Mouse (Mus musculus): Measurements from ENCODE around the gene Gm8138. TPM values are rescaled to one million over a fixed set of nuclear protein-coding genes. Genes with fewer than 3 reads are reported as not detected.
"Not testable (repeated sequence)": the region's sequence is repeated elsewhere in the genome, so short reads cannot be mapped to it uniquely, and the experiment has no call there.

The Gm8138 gene
- total RNA-seq (2022), result not detected

- DNase-seq (ENCODE audit: low spot score in 2 of 2), result not testable (repeated sequence)
Measured at GRCm38 (mm10) chr14:43416250-43416649, at the start of gene Gm8138. TSS of gene Gm8138 (minus strand) at chr14:43416350.

DNA sequence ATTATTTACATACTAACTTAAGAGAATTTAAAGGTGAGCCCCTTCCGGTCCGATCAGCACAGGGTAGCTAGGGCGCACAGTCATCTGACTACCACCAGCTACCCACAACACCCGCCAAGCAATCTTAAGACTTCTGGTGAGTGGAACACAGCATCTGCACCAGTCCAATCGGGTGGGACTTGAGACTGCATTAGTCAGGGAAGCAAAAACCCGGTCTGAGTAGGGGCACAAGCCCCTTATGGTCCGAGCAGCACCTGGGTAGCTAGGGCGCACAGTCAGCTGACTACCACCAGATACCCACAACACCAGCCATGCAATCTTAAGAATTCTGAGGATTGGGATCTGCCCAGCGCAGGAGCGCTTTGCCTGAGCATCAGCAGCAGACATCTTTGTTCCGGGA is 54.4 kb downstream of the Gm8138 start:
- DNase-seq (ENCODE audit: low spot score in 2 of 2), result not testable (repeated sequence)

Other genes starting within 250 kb of the Gm8138 start
- gene Gm7233, start 236.5 kb downstream of the Gm8138 start, total RNA-seq (2022), result under 1 TPM in 1 of 4 experiments, not detected in 3; 0.25 TPM
- not detected for gene Gm8122, start 181.0 kb downstream of the Gm8138 start, total RNA-seq (2022)
- not detected for gene Gm8126, start 157.7 kb downstream of the Gm8138 start, total RNA-seq (2022)
- gene Gm9732, start 141.3 kb downstream of the Gm8138 start, total RNA-seq (2022), result not detected
- gene Gm8127, start 122.5 kb downstream of the Gm8138 start, total RNA-seq (2022), result not detected
- not detected for gene 1700001F09Rik, start 68.5 kb downstream of the Gm8138 start, total RNA-seq (2022)
- gene Gm5799, start 127.2 kb upstream of the Gm8138 start, total RNA-seq (2022), result not detected
- gene Gm17654, start 162.8 kb upstream of the Gm8138 start, total RNA-seq (2022), result not detected
- not detected for gene Gm10375, start 191.7 kb upstream of the Gm8138 start, total RNA-seq (2022)

All from layer of hippocampus, adult 8-10 months (tissue).